Comparison of ENCODE assay signal across 8 mouse cellular contexts in genomic region chrX:129749571-129750061, GRCm38 (mm10). TPM values are rescaled to one million over a fixed set of nuclear protein-coding genes. Genes with fewer than 3 reads are reported as not detected.
A peak's percentile ranks its signal among the peaks of the same experiment; 100 is the strongest.
DNase-seq lines count a peak whose midpoint lies in the region; ATAC-seq and TF ChIP-seq lines count a peak whose summit lies in the region.

TSS of gene Diaph2 (plus strand) at chrX:129749742.

- ATAC-seq in forebrain, embryonic 12.5 days (ENCODE audit: low FRiP score): peak; percentile 97
- ATAC-seq in heart, postnatal 0 days (ENCODE audit: insufficient read depth, low read depth): peak; percentile 98
- peak; percentile 89 for ATAC-seq in liver, embryonic 15.5 days (ENCODE audit: insufficient read depth)
- ATAC-seq in neural tube, embryonic 11.5 days (ENCODE audit: insufficient read depth, low FRiP score, low TSS enrichment): peak; percentile 94
- ATAC-seq in stomach, embryonic 16.5 days (ENCODE audit: insufficient read depth, low FRiP score): peak; percentile 95

- DNase-seq in CD4-positive, CD25-positive, alpha-beta regulatory T cell, adult 2 months (ENCODE audit: low read depth, low spot score): peak; percentile 90
- DNase-seq in c-Kit-positive CD71-positive TER-119-positive erythroid progenitor cells, embryonic 14.5 days (ENCODE audit: low spot score): peak; percentile 42
- peak; percentile 85 for DNase-seq in heart, postnatal 0 days (ENCODE audit: low spot score)
- DNase-seq in kidney, postnatal 36 days: peak; percentile 86
- DNase-seq in neural tube, embryonic 11.5 days (ENCODE audit: low spot score): peak; percentile 83

- no peak within 1 kb of the TSS; the same call in 1 of the 2 replicates for H3K27ac ChIP-seq in forebrain, embryonic 12.5 days
- H3K27ac ChIP-seq in heart, postnatal 0 days (ENCODE audit: low read depth): peak within 1 kb of the TSS; percentile 79
- H3K27ac ChIP-seq in liver, embryonic 15.5 days (replicated peaks): peak within 1 kb of the TSS; percentile 38; the same call in 1 of the 2 replicates
- H3K27ac ChIP-seq in neural tube, embryonic 11.5 days (ENCODE audit: low read depth, low read length): no peak within 1 kb of the TSS
- peak within 1 kb of the TSS; percentile 78 for H3K27ac ChIP-seq in stomach, embryonic 16.5 days (ENCODE audit: low read length)

- WGBS in forebrain, embryonic 12.5 days: 21% methylated on average over 49 of the region's 49 CpGs
- 15% methylated on average over 38 of the region's 49 CpGs for WGBS in heart, postnatal 0 days
- 7% methylated on average over 48 of the region's 49 CpGs for whole genome bisulfite sequencing in liver, embryonic 15.5 days (ENCODE audit: insufficient replicate concordance)
- 15% methylated on average over 33 of the region's 49 CpGs for WGBS in neural tube, embryonic 11.5 days
- WGBS in stomach, embryonic 16.5 days: 13% methylated on average over 49 of the region's 49 CpGs

- peak within 1 kb of the TSS; percentile 56 for H3K9ac ChIP-seq in forebrain, embryonic 12.5 days
- H3K9ac ChIP-seq in heart, postnatal 0 days (replicated peaks; ENCODE audit: low read depth, low read length): peak within 1 kb of the TSS; percentile 79
- no peak within 1 kb of the TSS for H3K9ac ChIP-seq in liver, embryonic 15.5 days
- H3K9ac ChIP-seq in neural tube, embryonic 11.5 days (ENCODE audit: low read length): peak within 1 kb of the TSS; percentile 60
- H3K9ac ChIP-seq in stomach, embryonic 16.5 days (ENCODE audit: low read length): peak within 1 kb of the TSS; percentile 80

- no peaks in the 10 kb centered on the region for H3K27me3 ChIP-seq in forebrain, embryonic 12.5 days
- no peaks in the 10 kb centered on the region for H3K27me3 ChIP-seq in heart, postnatal 0 days (ENCODE audit: control insufficient read depth, insufficient read depth, low read length)
- H3K27me3 ChIP-seq in liver, embryonic 15.5 days: peaks cover 8% of the 10 kb centered on the region
- H3K27me3 ChIP-seq in neural tube, embryonic 11.5 days (ENCODE audit: control insufficient read depth, insufficient read depth, low read length): no peaks in the 10 kb centered on the region
- H3K27me3 ChIP-seq in stomach, embryonic 16.5 days (ENCODE audit: control insufficient read depth, insufficient read depth, low read length): no peaks in the 10 kb centered on the region

- TF ChIP-seq CTCF in heart, postnatal 0 days (IDR thresholded peaks at IDR 0.05; ENCODE audit: low read depth): no peak

- no peak for TF ChIP-seq EP300 in heart, postnatal 0 days (IDR thresholded peaks at IDR 0.05; ENCODE audit: low read depth)

- H3K4me3 ChIP-seq in forebrain, embryonic 12.5 days (replicated peaks): peak within 1 kb of the TSS; percentile 55
- peak within 1 kb of the TSS; percentile 76 for H3K4me3 ChIP-seq in heart, postnatal 0 days (ENCODE audit: low read depth, low read length)
- H3K4me3 ChIP-seq in liver, embryonic 15.5 days (replicated peaks): peak within 1 kb of the TSS; percentile 54
- peak within 1 kb of the TSS; percentile 47 for H3K4me3 ChIP-seq in neural tube, embryonic 11.5 days (ENCODE audit: low read depth, low read length)
- peak within 1 kb of the TSS; percentile 63 for H3K4me3 ChIP-seq in stomach, embryonic 16.5 days (replicated peaks; ENCODE audit: low read length)

- no peaks in the 10 kb centered on the region for H3K36me3 ChIP-seq in forebrain, embryonic 12.5 days (replicated peaks)
- no peaks in the 10 kb centered on the region for H3K36me3 ChIP-seq in heart, postnatal 0 days (replicated peaks; ENCODE audit: control insufficient read depth, insufficient read depth, low read length)
- H3K36me3 ChIP-seq in liver, embryonic 15.5 days (replicated peaks): no peaks in the 10 kb centered on the region
- H3K36me3 ChIP-seq in neural tube, embryonic 11.5 days (ENCODE audit: control insufficient read depth, insufficient read depth, low read length): no peaks in the 10 kb centered on the region
- no peaks in the 10 kb centered on the region for H3K36me3 ChIP-seq in stomach, embryonic 16.5 days (ENCODE audit: control insufficient read depth, insufficient read depth, low read length)

- no peaks in the 10 kb centered on the region for H3K9me3 ChIP-seq in forebrain, embryonic 12.5 days
- H3K9me3 ChIP-seq in heart, postnatal 0 days (replicated peaks; ENCODE audit: control insufficient read depth, low read length): no peaks in the 10 kb centered on the region
- no peaks in the 10 kb centered on the region for H3K9me3 ChIP-seq in liver, embryonic 15.5 days (replicated peaks)
- no peaks in the 10 kb centered on the region for H3K9me3 ChIP-seq in neural tube, embryonic 11.5 days (ENCODE audit: control insufficient read depth, low read length)
- no peaks in the 10 kb centered on the region for H3K9me3 ChIP-seq in stomach, embryonic 16.5 days (replicated peaks; ENCODE audit: control insufficient read depth, low read length)

- H3K4me1 ChIP-seq in forebrain, embryonic 12.5 days: no peaks in the 10 kb centered on the region
- no peaks in the 10 kb centered on the region for H3K4me1 ChIP-seq in heart, postnatal 0 days (ENCODE audit: control insufficient read depth, insufficient read depth)
- no peaks in the 10 kb centered on the region for H3K4me1 ChIP-seq in liver, embryonic 15.5 days (replicated peaks)
- H3K4me1 ChIP-seq in neural tube, embryonic 11.5 days (ENCODE audit: control insufficient read depth, insufficient read depth, low read length): no peaks in the 10 kb centered on the region
- H3K4me1 ChIP-seq in stomach, embryonic 16.5 days (ENCODE audit: control insufficient read depth, insufficient read depth, low read length): no peaks in the 10 kb centered on the region

- peak within 1 kb of the TSS; percentile 51 for H3K4me2 ChIP-seq in forebrain, embryonic 12.5 days
- peak within 1 kb of the TSS; percentile 67 for H3K4me2 ChIP-seq in heart, postnatal 0 days (ENCODE audit: low read depth, low read length)
- peak within 1 kb of the TSS; percentile 60 for H3K4me2 ChIP-seq in liver, embryonic 15.5 days
- peak within 1 kb of the TSS; percentile 45 for H3K4me2 ChIP-seq in neural tube, embryonic 11.5 days (ENCODE audit: low read depth)
- H3K4me2 ChIP-seq in stomach, embryonic 16.5 days (ENCODE audit: low read depth, low read length): peak within 1 kb of the TSS; percentile 49

RNA-seq across cellular contexts. Expression of gene Diaph2, which starts in this region (rescaled TPM):
- polyA plus RNA-seq in forebrain, embryonic 12.5 days (2016; fragmentation: Nextera tagmentation; extraction: Ambion mirVana): 7.8 and 7.9 TPM in 2 replicates
- 4.9 and 9.5 TPM in 2 replicates for total RNA-seq in heart, postnatal 0 days (2014; rRNA removed; ENCODE audit: low replicate concordance)
- polyA plus RNA-seq in heart, postnatal 0 days (2015; fragmentation: Nextera tagmentation; extraction: Ambion mirVana): 4.5 and 4.8 TPM in 2 replicates
- 1.0 and 1.5 TPM in 2 replicates for polyA plus RNA-seq in liver, embryonic 15.5 days (2015; fragmentation: Nextera tagmentation; extraction: Ambion mirVana)
- polyA plus RNA-seq in neural tube, embryonic 11.5 days (2014; fragmentation: Nextera tagmentation; extraction: Ambion mirVana): 3.7 and 3.8 TPM in 2 replicates
- 6.1 and 7.6 TPM in 2 replicates for polyA plus RNA-seq in stomach, embryonic 16.5 days (2015; fragmentation: Nextera tagmentation; extraction: Ambion mirVana)

Comparison
In these comparisons a context has a peak if more than half of its experiments do, and no peak if none do; other contexts are left out.
1. H3K27ac ChIP-seq: peak in heart, postnatal 0 days (single experiment), liver, embryonic 15.5 days (single experiment) and stomach, embryonic 16.5 days (single experiment); none in forebrain, embryonic 12.5 days (single experiment) and neural tube, embryonic 11.5 days (single experiment).
2. Peak in every context shown above with its lines, with median percentiles within 50 percentile points of each other: DNase-seq, ATAC-seq, H3K4me2 ChIP-seq and H3K4me3 ChIP-seq.